In genomic region chr16:35233329-35233728, GRCm38 (mm10) we compare ENCODE assay signal across 19 mouse cellular contexts.
DNase-seq lines count a peak whose midpoint lies in the region; ATAC-seq and TF ChIP-seq lines count a peak whose summit lies in the region.
"Had no signal": no experiment of that assay in that cellular context is flagged by ENCODE, and none has a peak within 500 bp of the region (broad histone marks: within the 10 kb centered on the region; RNA-seq: fewer than 3 reads in every experiment).

No protein-coding gene starts in this region.

- ATAC-seq in forebrain, embryonic 15.5 days (replicated peaks) = 0 out of 2 replicates have a peak, but pooled peaks have one; percentile 47
- no peak for ATAC-seq in forebrain, embryonic 11.5 days (replicated peaks; ENCODE audit: low FRiP score)
- ATAC-seq in heart, embryonic 12.5 days (ENCODE audit: insufficient number of reproducible peaks, low FRiP score) = no peak
- ATAC-seq in heart, postnatal 0 days (ENCODE audit: insufficient read depth, low read depth) = no peak

- no peak for DNase-seq in forebrain, embryonic 11.5 days (ENCODE audit: low spot score)
- no peak for DNase-seq in heart, postnatal 36 days
- DNase-seq in heart, postnatal 0 days (ENCODE audit: low spot score) = no peak
- DNase-seq in heart, adult 11 months = no peak
- DNase-seq: adrenal gland, postnatal 10 days; cerebellum, adult 11 months; cerebellum, adult 8-10 months; embryo, embryonic 11 days; gastrocnemius, adult 2 months; gastrocnemius, postnatal 25 days; heart, postnatal 14 days; kidney, adult 18-20 months had no signal

- H3K27ac ChIP-seq in forebrain, embryonic 15.5 days (replicated peaks) = no peak overlapping the region
- no peak overlapping the region for H3K27ac ChIP-seq in forebrain, embryonic 11.5 days (ENCODE audit: low read depth, low read length)
- peak overlapping the region; percentile 70 for H3K27ac ChIP-seq in heart, embryonic 12.5 days (ENCODE audit: poor library complexity, severe bottlenecking)
- peak overlapping the region; percentile 25 for H3K27ac ChIP-seq in heart, postnatal 0 days (ENCODE audit: low read depth)
- H3K27ac ChIP-seq: gastrocnemius, adult 2 months; hindbrain, embryonic 14.5 days had no signal

- intact Hi-C loops in heart, postnatal 36 days (cut with DNase I) = no loop called here

- peaks cover 4% of the 10 kb centered on the region; the same call in 1 of the 2 replicates for H3K4me1 ChIP-seq in forebrain, embryonic 15.5 days
- H3K4me1 ChIP-seq in forebrain, embryonic 11.5 days (replicated peaks; ENCODE audit: control insufficient read depth, insufficient read depth, low read length) = peaks cover 5% of the 10 kb centered on the region; the same call in 1 of the 2 replicates
- peaks cover 57% of the 10 kb centered on the region for H3K4me1 ChIP-seq in heart, embryonic 12.5 days (replicated peaks)
- H3K4me1 ChIP-seq in heart, postnatal 0 days (ENCODE audit: control insufficient read depth, insufficient read depth) = peaks cover 50% of the 10 kb centered on the region

- 80% methylated on average over 4 of the region's 4 CpGs for WGBS in forebrain, embryonic 15.5 days
- WGBS in forebrain, embryonic 11.5 days = 85% methylated on average over 4 of the region's 4 CpGs
- 56% methylated on average over 4 of the region's 4 CpGs for WGBS in heart, embryonic 12.5 days
- 59% methylated on average over 4 of the region's 4 CpGs for WGBS in heart, postnatal 0 days

- no peak overlapping the region for H3K4me2 ChIP-seq in forebrain, embryonic 15.5 days (replicated peaks)
- H3K4me2 ChIP-seq in forebrain, embryonic 11.5 days (ENCODE audit: low read depth, low read length, severe bottlenecking) = no peak overlapping the region
- 0 out of 2 replicates have a peak overlapping the region, but pooled peaks have one; percentile 1 for H3K4me2 ChIP-seq in heart, embryonic 12.5 days
- no peak overlapping the region for H3K4me2 ChIP-seq in heart, postnatal 0 days (ENCODE audit: low read depth, low read length)
- H3K4me2 ChIP-seq: embryonic facial prominence, embryonic 15.5 days; hindbrain, embryonic 14.5 days; intestine, embryonic 15.5 days had no signal

- H3K9ac ChIP-seq in forebrain, embryonic 15.5 days (replicated peaks) = no peak overlapping the region
- H3K9ac ChIP-seq in forebrain, embryonic 11.5 days (ENCODE audit: low read length) = no peak overlapping the region
- H3K9ac ChIP-seq in heart, embryonic 12.5 days = no peak overlapping the region
- H3K9ac ChIP-seq in heart, postnatal 0 days (replicated peaks; ENCODE audit: low read depth, low read length) = no peak overlapping the region
- H3K9ac ChIP-seq: embryonic facial prominence, embryonic 15.5 days; hindbrain, embryonic 14.5 days; intestine, embryonic 15.5 days had no signal

- H3K36me3 ChIP-seq in forebrain, embryonic 15.5 days = no peaks in the 10 kb centered on the region
- no peaks in the 10 kb centered on the region for H3K36me3 ChIP-seq in forebrain, embryonic 11.5 days (ENCODE audit: control insufficient read depth, insufficient read depth, low read length)
- H3K36me3 ChIP-seq in heart, embryonic 12.5 days = no peaks in the 10 kb centered on the region
- H3K36me3 ChIP-seq in heart, postnatal 0 days (replicated peaks; ENCODE audit: control insufficient read depth, insufficient read depth, low read length) = no peaks in the 10 kb centered on the region
- H3K36me3 ChIP-seq: embryonic facial prominence, embryonic 15.5 days; hindbrain, embryonic 10.5 days; intestine, embryonic 15.5 days had no signal

- no peak for TF ChIP-seq EP300 in heart, postnatal 0 days (IDR thresholded peaks at IDR 0.05; ENCODE audit: low read depth)

- no peaks in the 10 kb centered on the region for H3K9me3 ChIP-seq in forebrain, embryonic 15.5 days
- no peaks in the 10 kb centered on the region for H3K9me3 ChIP-seq in forebrain, embryonic 11.5 days (ENCODE audit: control insufficient read depth, low read length)
- no peaks in the 10 kb centered on the region for H3K9me3 ChIP-seq in heart, embryonic 12.5 days (replicated peaks)
- no peaks in the 10 kb centered on the region for H3K9me3 ChIP-seq in heart, postnatal 0 days (replicated peaks; ENCODE audit: control insufficient read depth, low read length)
- H3K9me3 ChIP-seq: embryonic facial prominence, embryonic 15.5 days; hindbrain, embryonic 10.5 days; intestine, embryonic 15.5 days had no signal

- no peak overlapping the region for H3K4me3 ChIP-seq in forebrain, embryonic 15.5 days
- no peak overlapping the region for H3K4me3 ChIP-seq in forebrain, embryonic 11.5 days (ENCODE audit: low read depth, low read length)
- H3K4me3 ChIP-seq in heart, embryonic 12.5 days = no peak overlapping the region
- H3K4me3 ChIP-seq in heart, postnatal 0 days (ENCODE audit: low read depth, low read length) = no peak overlapping the region
- H3K4me3 ChIP-seq: embryonic facial prominence, embryonic 15.5 days; erythroblast, embryonic 14.5 days; gastrocnemius, adult 2 months; hindbrain, embryonic 10.5 days; intestine, embryonic 15.5 days had no signal

- TF ChIP-seq CTCF in heart, postnatal 0 days (IDR thresholded peaks at IDR 0.05; ENCODE audit: low read depth) = no peak

- H3K27me3 ChIP-seq in forebrain, embryonic 15.5 days = no peaks in the 10 kb centered on the region
- no peaks in the 10 kb centered on the region for H3K27me3 ChIP-seq in forebrain, embryonic 11.5 days (ENCODE audit: control insufficient read depth, insufficient read depth, low read length)
- H3K27me3 ChIP-seq in heart, embryonic 12.5 days (replicated peaks) = peaks cover 4% of the 10 kb centered on the region
- no peaks in the 10 kb centered on the region for H3K27me3 ChIP-seq in heart, postnatal 0 days (ENCODE audit: control insufficient read depth, insufficient read depth, low read length)
- H3K27me3 ChIP-seq: embryonic facial prominence, embryonic 15.5 days; intestine, embryonic 15.5 days had no signal

Comparison
In these comparisons a context has a peak if more than half of its experiments do, and no peak if none do; other contexts are left out.
1. H3K27ac ChIP-seq: peak in heart, embryonic 12.5 days (single experiment) and heart, postnatal 0 days (single experiment); none in forebrain, embryonic 15.5 days (single experiment) and forebrain, embryonic 11.5 days (single experiment).